Mouse (Mus musculus) limb, embryonic 11.5 days (tissue): ENCODE results near the gene Tubg1. TPM values are rescaled to one million over a fixed set of nuclear protein-coding genes. Genes with fewer than 3 reads are reported as not detected.

Experiments
- ATAC-seq: fragments of 200-750 bp; cut with Nextera tagmentation; 2 replicates; pipeline ENCODE4 v1.8.0; 2017; ENCODE audit warnings: low read depth; ENCODE audit not compliant: insufficient number of reproducible peaks, low FRiP score, low TSS enrichment
- DNase-seq: peaks from one replicate; pipeline ENCODE4 v3.0.0-alpha.2; 2015; ENCODE audit warnings: low spot score
- H3K27ac ChIP-seq: fragments of 300-500 bp; sonication (generic); replicated peaks from 2 replicates; pipeline ENCODE4 v1.5.1; 2014; ENCODE audit warnings: low read depth, mild to moderate bottlenecking, low read length
- H3K27me3 ChIP-seq: fragments of 300-500 bp; sonication (generic); 2 replicates; pipeline ENCODE4 v1.6.1; 2014; ENCODE audit warnings: mild to moderate bottlenecking, low read length, mixed read lengths; ENCODE audit not compliant: control insufficient read depth, insufficient read depth
- H3K36me3 ChIP-seq: fragments of 300-500 bp; sonication (generic); 2 replicates; pipeline ENCODE4 v1.6.1; 2014; ENCODE audit warnings: mild to moderate bottlenecking, low read length, moderate library complexity, mixed read lengths; ENCODE audit not compliant: control insufficient read depth, insufficient read depth
- H3K4me1 ChIP-seq: fragments of 300-500 bp; sonication (generic); 2 replicates; pipeline ENCODE4 v1.6.1; 2014; ENCODE audit warnings: low read length, mixed read lengths; ENCODE audit not compliant: control insufficient read depth, insufficient read depth
- H3K4me2 ChIP-seq: fragments of 300-500 bp; sonication (generic); 2 replicates; pipeline ENCODE4 v1.6.1; 2014; ENCODE audit warnings: low read depth, mild to moderate bottlenecking, moderate library complexity; ENCODE audit not compliant: severe bottlenecking
- H3K4me3 ChIP-seq: fragments of 300-500 bp; sonication (generic); 2 replicates; pipeline ENCODE4 v1.5.1; 2014; ENCODE audit warnings: low read depth, low read length
- H3K9ac ChIP-seq: fragments of 300-500 bp; sonication (generic); 2 replicates; pipeline ENCODE4 v1.6.1; 2014; ENCODE audit warnings: mild to moderate bottlenecking, low read length
- H3K9me3 ChIP-seq: fragments of 300-500 bp; sonication (generic); 2 replicates; pipeline ENCODE4 v1.6.1; 2016; ENCODE audit warnings: low read length; ENCODE audit not compliant: control insufficient read depth
- WGBS: fragments of 180-500 bp; shearing (Covaris S2); extraction: QIAGEN DNeasy Blood & Tissue Kit; methylation state at CpG from one replicate; pipeline ENCODE4 v1.1.7; 2014; 5-methylcytosine and 5-hydroxymethylcytosine counted together
- polyA plus RNA-seq: library from polyadenylated mRNA; unstranded; fragments of >200 nt; fragmentation: Nextera tagmentation; extraction: Ambion mirVana; gene quantifications from 2 replicates; pipeline ENCODE4 v1.2.1, GENCODE M21; 2014

Tubg1 gene
- polyA plus RNA-seq, 1 experiment from 2014 or later: 113 TPM

GRCm38 (mm10) chr11:101167963-101168300 lies 48.2 kb downstream of the Tubg1 start:
- 54% methylated on average over 8 of the region's 8 CpGs for WGBS
- no peak overlapping the region for H3K4me3 ChIP-seq
- peaks cover 38% of the 10 kb centered on the region for H3K4me1 ChIP-seq
- DNase-seq (no peak), ATAC-seq (no peak)
- H3K9me3 ChIP-seq: no peaks in the 10 kb centered on the region
- no peak overlapping the region; the same call in 1 of the 2 replicates for H3K9ac ChIP-seq
- H3K4me2 ChIP-seq: no peak overlapping the region
- peaks cover 79% of the 10 kb centered on the region for H3K27me3 ChIP-seq
- no peak overlapping the region for H3K27ac ChIP-seq
- H3K36me3 ChIP-seq: no peaks in the 10 kb centered on the region; the same call in 1 of the 2 replicates

GRCm38 (mm10) chr11:101168301-101168980 lies 48.7 kb downstream of the Tubg1 start:
- H3K9me3 ChIP-seq: no peaks in the 10 kb centered on the region
- H3K9ac ChIP-seq: no peak overlapping the region; the same call in 1 of the 2 replicates
- ATAC-seq (no peak), DNase-seq (no peak)
- no peaks in the 10 kb centered on the region; the same call in 1 of the 2 replicates for H3K36me3 ChIP-seq
- whole genome bisulfite sequencing: 74% methylated on average over 18 of the region's 18 CpGs
- peaks cover 79% of the 10 kb centered on the region for H3K27me3 ChIP-seq
- H3K4me1 ChIP-seq: peaks cover 43% of the 10 kb centered on the region
- H3K4me3 ChIP-seq: no peak overlapping the region
- H3K27ac ChIP-seq: no peak overlapping the region
- 0 out of 2 replicates have a peak overlapping the region, but pooled peaks have one; percentile 2 for H3K4me2 ChIP-seq

GRCm38 (mm10) chr11:101169301-101170107 lies 49.8 kb downstream of the Tubg1 start:
- H3K4me1 ChIP-seq: peaks cover 41% of the 10 kb centered on the region

GRCm38 (mm10) chr11:101170354-101170810 lies 50.6 kb downstream of the Tubg1 start, which contains the start of gene Cntnap1:
Gene Cntnap1 (plus strand): TSS chr11:101170523.
- Histone ChIP-seq H3K4me1 (peaks cover 37% of the 10 kb centered on the region), H3K27ac (no peak within 1 kb of the TSS), H3K9me3 (no peaks in the 10 kb centered on the region), H3K36me3 (no peaks in the 10 kb centered on the region; the same call in 1 of the 2 replicates), H3K27me3 (peaks cover 77% of the 10 kb centered on the region), H3K9ac (peak within 1 kb of the TSS; percentile 45), H3K4me3 (peak within 1 kb of the TSS; percentile 61), H3K4me2 (peak within 1 kb of the TSS; percentile 94)
- DNase-seq: peak; percentile 60
- no peak for ATAC-seq
- WGBS: 1% methylated on average over 35 of the region's 35 CpGs

More at GRCm38 (mm10) chr11:101169301-101170107, 49.8 kb downstream of the Tubg1 start:
- Histone ChIP-seq H3K9ac (no peak overlapping the region), H3K27me3 (peaks cover 77% of the 10 kb centered on the region), H3K9me3 (no peaks in the 10 kb centered on the region), H3K4me2 (peak overlapping the region; percentile 94), H3K4me3 (peak overlapping the region; percentile 61), H3K36me3 (no peaks in the 10 kb centered on the region; the same call in 1 of the 2 replicates), H3K27ac (no peak overlapping the region)
- 13% methylated on average over 17 of the region's 17 CpGs for whole genome bisulfite sequencing
- no peak for DNase-seq
- no peak for ATAC-seq

- DNase-seq (peak; percentile 94), ATAC-seq (peak; percentile 91)
- Histone ChIP-seq H3K9ac (peak within 1 kb of the TSS; percentile 45), H3K36me3 (no peaks in the 10 kb centered on the region; the same call in 1 of the 2 replicates), H3K4me2 (peak within 1 kb of the TSS; percentile 94), H3K27me3 (peaks cover 78% of the 10 kb centered on the region), H3K4me3 (peak within 1 kb of the TSS; percentile 61), H3K27ac (no peak within 1 kb of the TSS), H3K9me3 (no peaks in the 10 kb centered on the region), H3K4me1 (peaks cover 36% of the 10 kb centered on the region)
- under 1% methylated on average over 41 of the region's 50 CpGs for WGBS
These were observed 51.3 kb downstream of the Tubg1 start, which contains the start of gene Plekhh3 for GRCm38 (mm10) chr11:101170811-101171610. Gene Plekhh3 (minus strand): TSS chr11:101171351.

- Histone ChIP-seq H3K9me3 (no peaks in the 10 kb centered on the region), H3K27me3 (peaks cover 81% of the 10 kb centered on the region), H3K4me3 (peak overlapping the region; percentile 39), H3K9ac (peak overlapping the region; percentile 13; the same call in 1 of the 2 replicates), H3K4me1 (peaks cover 36% of the 10 kb centered on the region), H3K4me2 (peak overlapping the region; percentile 94), H3K27ac (no peak overlapping the region), H3K36me3 (no peaks in the 10 kb centered on the region; the same call in 1 of the 2 replicates)
- peak; percentile 75 for DNase-seq
- WGBS: 0% methylated on average over 31 of the region's 31 CpGs
- 0 out of 2 replicates have a peak, but pooled peaks have one; percentile 48 for ATAC-seq
These were observed 52.1 kb downstream of the Tubg1 start for GRCm38 (mm10) chr11:101171721-101172433.

GRCm38 (mm10) chr11:101172434-101172815 lies 52.7 kb downstream of the Tubg1 start:
- peaks cover 83% of the 10 kb centered on the region for H3K27me3 ChIP-seq
- H3K36me3 ChIP-seq: no peaks in the 10 kb centered on the region; the same call in 1 of the 2 replicates
- no peaks in the 10 kb centered on the region for H3K9me3 ChIP-seq
- H3K4me1 ChIP-seq: peaks cover 36% of the 10 kb centered on the region
- ATAC-seq: no peak
- peak overlapping the region; percentile 39 for H3K4me3 ChIP-seq
- peak overlapping the region; percentile 94 for H3K4me2 ChIP-seq
- H3K9ac ChIP-seq: 0 out of 2 replicates have a peak overlapping the region, but pooled peaks have one; percentile 13
- DNase-seq: no peak
- H3K27ac ChIP-seq: no peak overlapping the region
- WGBS: 9% methylated on average over 5 of the region's 5 CpGs
